Mouse (Mus musculus) v-Abl transformed pro-B cells (cell line): Measurements from ENCODE around the gene Galnt17.

Experiments
- in situ Hi-C, 2 experiments: fragments of 400-800 bp; cut with MboI; formaldehyde crosslinking; loops; one replicate each; pipeline ENCODE4 v1.15.1; 2025; ENCODE audit not compliant: unreplicated experiment in 2 of 2

Galnt17 gene

DNA sequence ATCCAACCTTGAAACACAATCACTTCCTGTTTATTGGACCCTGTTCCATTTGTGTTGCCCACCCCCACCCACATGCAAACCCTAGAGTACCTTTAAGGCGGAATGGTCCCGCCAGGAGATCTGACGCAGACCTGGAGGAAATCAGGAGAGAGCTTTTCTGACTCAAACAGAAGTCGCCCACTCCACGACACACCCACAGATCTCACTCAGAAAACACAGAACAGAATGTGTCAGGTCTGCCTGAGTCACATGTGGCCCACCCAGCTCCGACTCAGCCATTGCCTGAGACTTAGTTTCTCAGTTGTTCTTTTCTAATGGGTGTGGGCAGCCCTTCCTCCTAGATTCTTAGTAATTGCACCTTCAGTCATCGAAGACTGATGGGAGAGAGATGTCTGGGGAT is 453.9 kb downstream of the Galnt17 start:
- in situ Hi-C loops = loop anchor here (5.0 to 25.0 kb wide), 8 partner anchors 577 to 1790 kb away; partner anchors contain the start of gene Rabgef1 (in 1 of the 2)

DNA sequence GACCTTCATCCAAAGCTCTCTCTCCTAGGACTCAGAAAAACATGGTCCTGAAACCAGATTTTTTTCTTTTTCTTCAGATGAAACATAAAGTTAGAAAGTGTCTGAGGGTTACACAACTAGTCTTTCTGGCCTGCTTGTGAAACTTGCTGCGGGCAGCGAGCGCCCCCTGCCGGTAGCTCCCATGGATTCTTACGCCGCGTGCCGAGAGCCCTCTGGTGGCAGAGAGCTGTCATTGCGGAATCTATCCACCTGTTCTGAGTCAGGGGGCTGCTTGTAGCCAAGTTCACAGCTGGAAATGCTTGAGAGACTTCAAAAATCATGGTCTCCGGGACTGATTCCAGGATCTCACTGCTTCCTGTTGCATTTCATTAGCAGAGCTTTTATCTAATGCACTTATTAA is 454.9 kb downstream of the Galnt17 start:
- in situ Hi-C loops = loop anchor here (5.0 to 25.0 kb wide), 8 partner anchors 576 to 1789 kb away; partner anchors contain the start of gene Rabgef1 (in 1 of the 2)

DNA sequence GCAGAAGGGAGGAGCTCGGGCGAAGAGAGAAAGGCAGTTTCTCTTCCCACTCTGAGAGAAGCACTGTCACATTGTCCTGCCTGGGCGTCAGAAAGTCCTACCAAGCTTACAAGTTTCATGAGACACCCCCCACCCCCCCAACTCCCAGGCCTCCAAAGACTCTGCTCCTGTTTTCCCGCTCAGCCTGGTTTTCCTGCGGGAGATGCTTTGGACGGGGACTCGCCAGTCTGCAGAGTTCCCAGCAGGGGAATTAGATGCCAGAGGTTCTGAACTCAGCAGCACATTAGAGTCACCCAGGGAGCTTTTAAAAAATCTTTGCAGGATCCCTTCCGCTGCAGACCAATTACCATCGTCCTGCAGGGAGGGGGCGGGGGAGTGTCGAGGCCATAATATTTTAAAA is 456.1 kb downstream of the Galnt17 start:
- in situ Hi-C loops = loop anchor here (5.0 to 25.0 kb wide), 8 partner anchors 575 to 1787 kb away; partner anchors contain the start of gene Rabgef1 (in 1 of the 2)

DNA sequence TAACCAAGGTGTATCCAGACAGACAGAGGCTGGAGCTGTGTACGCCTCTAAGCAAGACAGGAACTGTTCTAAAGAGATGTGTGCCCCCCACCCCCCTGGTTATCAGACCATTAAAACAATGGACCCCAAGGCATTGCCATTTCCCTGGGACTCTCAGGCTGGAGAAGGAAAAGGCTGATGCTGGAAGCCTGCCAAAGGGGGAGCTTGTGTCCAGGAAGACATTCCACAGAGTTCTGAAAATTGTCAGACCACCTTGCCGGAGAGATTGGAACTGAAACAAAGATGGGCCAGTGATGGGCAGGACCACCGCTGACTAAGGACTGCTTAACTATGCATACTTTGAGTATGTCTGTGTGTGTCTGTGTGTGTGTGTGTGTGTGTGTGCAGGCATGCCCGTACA is 458.7 kb downstream of the Galnt17 start:
- in situ Hi-C loops = loop anchor here (5.0 to 25.0 kb wide), 8 partner anchors 572 to 1785 kb away; partner anchors contain the start of gene Rabgef1 (in 1 of the 2)

DNA sequence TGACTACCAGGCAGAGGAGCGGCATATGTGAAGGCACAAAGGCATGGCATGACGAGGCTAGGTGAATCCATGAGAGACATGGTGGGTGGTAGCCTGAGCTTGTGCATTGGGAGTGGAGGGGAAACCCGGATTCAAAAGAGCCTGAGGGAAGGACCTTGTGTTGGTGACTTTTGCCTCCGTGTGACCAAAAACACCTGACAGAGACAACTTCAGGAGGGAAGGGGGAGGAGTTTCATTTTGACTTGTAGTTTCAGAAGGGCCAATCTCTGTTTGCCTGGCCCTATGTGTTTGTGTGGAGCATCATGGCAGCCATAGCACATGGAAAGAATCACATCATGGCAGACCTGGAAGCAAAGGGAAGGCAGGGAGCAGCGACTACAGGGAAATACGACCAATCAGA is 459.7 kb downstream of the Galnt17 start:
- in situ Hi-C loops = no loop called here

DNA sequence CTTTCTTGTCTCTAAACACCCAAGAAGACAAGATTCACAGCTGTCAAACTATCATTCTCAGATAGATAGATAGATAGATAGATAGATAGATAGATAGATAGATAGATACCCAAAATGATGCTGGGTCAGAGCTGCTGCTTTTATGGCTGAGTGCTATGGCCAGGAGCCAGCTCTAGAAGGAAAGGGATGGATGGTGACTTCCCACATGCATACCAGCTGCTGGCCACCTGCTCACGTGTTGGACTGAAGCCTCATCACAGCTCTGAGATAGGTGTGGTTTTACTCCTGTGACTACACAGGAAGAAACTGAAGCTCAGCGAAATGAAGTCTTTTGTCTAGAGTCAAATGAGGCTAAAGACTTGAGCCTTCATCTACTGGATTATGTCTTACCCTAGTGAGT is 482.5 kb downstream of the Galnt17 start:
- in situ Hi-C loops = no loop called here
